Comparison of ENCODE assay signal across 7 mouse cellular contexts in genomic region chr2:173024938-173025337, GRCm38 (mm10). TPM values are rescaled to one million over a fixed set of nuclear protein-coding genes. Genes with fewer than 3 reads are reported as not detected.
A peak's percentile ranks its signal among the peaks of the same experiment; 100 is the strongest.
DNase-seq lines count a peak whose midpoint lies in the region; ATAC-seq and TF ChIP-seq lines count a peak whose summit lies in the region.

No protein-coding gene starts in this region.

- no peaks in the 10 kb centered on the region for H3K36me3 ChIP-seq in neural tube, embryonic 15.5 days
- peaks cover 69% of the 10 kb centered on the region for H3K36me3 ChIP-seq in heart, embryonic 10.5 days
- H3K36me3 ChIP-seq in liver, embryonic 14.5 days (replicated peaks; ENCODE audit: control insufficient read depth, insufficient read depth, low read depth) = peaks cover 75% of the 10 kb centered on the region

- TF ChIP-seq CTCF in liver, embryonic 14.5 days (IDR thresholded peaks at IDR 0.05; ENCODE audit: low read depth) = no peak

- H3K4me3 ChIP-seq in neural tube, embryonic 15.5 days (replicated peaks) = no peak overlapping the region
- peak overlapping the region; percentile 91 for H3K4me3 ChIP-seq in heart, embryonic 10.5 days
- peak overlapping the region; percentile 88 to 99 for H3K4me3 ChIP-seq in liver, embryonic 14.5 days (ENCODE audit: insufficient read depth in 1 of 2, low read depth in 2 of 2, low read length in 2 of 2)

- DNase-seq in neural tube, embryonic 10.5 days (ENCODE audit: extremely low spot score, low spot score) = peak; percentile 26
- DNase-seq in cerebellum, postnatal 25 days = peak; percentile 46 to 47
- no peak for DNase-seq in heart, embryonic 10.5 days (ENCODE audit: low spot score)
- no peak for DNase-seq in liver, embryonic 14.5 days (ENCODE audit: low read depth in 3 of 3, low spot score in 3 of 3)
- no peak for DNase-seq in left cerebral cortex, postnatal 36 days (ENCODE audit: low spot score in 2 of 2)
- no peak for DNase-seq in frontal cortex, adult 2 months (ENCODE audit: extremely low spot score in 1 of 2, low spot score in 1 of 2)

- WGBS in neural tube, embryonic 15.5 days = 24% methylated on average over 4 of the region's 4 CpGs
- WGBS in heart, embryonic 10.5 days = 22% methylated on average over 4 of the region's 4 CpGs
- WGBS in liver, embryonic 14.5 days (ENCODE audit: insufficient replicate concordance) = 47% methylated on average over 4 of the region's 4 CpGs

- no peak for ATAC-seq in neural tube, embryonic 15.5 days (ENCODE audit: low FRiP score)
- ATAC-seq in liver, embryonic 14.5 days (ENCODE audit: insufficient read depth) = no peak

- no peaks in the 10 kb centered on the region for H3K9me3 ChIP-seq in neural tube, embryonic 15.5 days (replicated peaks)
- H3K9me3 ChIP-seq in heart, embryonic 10.5 days = no peaks in the 10 kb centered on the region
- H3K9me3 ChIP-seq in liver, embryonic 14.5 days (ENCODE audit: control insufficient read depth, low read length) = no peaks in the 10 kb centered on the region

- H3K4me2 ChIP-seq in neural tube, embryonic 15.5 days = no peak overlapping the region; the same call in 1 of the 2 replicates
- H3K4me2 ChIP-seq in liver, embryonic 14.5 days (ENCODE audit: low read depth) = peak overlapping the region; percentile 77

- intact Hi-C loops in left cerebral cortex, postnatal 36 days (cut with DNase I) = loop anchor here (10.0 kb wide), 1 partner anchor 60 kb away; no protein-coding TSS in a partner anchor

- no peak overlapping the region for H3K9ac ChIP-seq in neural tube, embryonic 15.5 days (replicated peaks)
- peak overlapping the region; percentile 83 for H3K9ac ChIP-seq in liver, embryonic 14.5 days (replicated peaks)

- H3K27me3 ChIP-seq in neural tube, embryonic 15.5 days (replicated peaks) = peaks cover 11% of the 10 kb centered on the region
- peaks cover 9% of the 10 kb centered on the region for H3K27me3 ChIP-seq in heart, embryonic 10.5 days (ENCODE audit: insufficient read depth, poor library complexity, severe bottlenecking)
- no peaks in the 10 kb centered on the region for H3K27me3 ChIP-seq in liver, embryonic 14.5 days (ENCODE audit: control insufficient read depth, insufficient read depth, low read length)

- no peak overlapping the region for H3K27ac ChIP-seq in neural tube, embryonic 15.5 days (replicated peaks)
- H3K27ac ChIP-seq in heart, embryonic 10.5 days = peak overlapping the region; percentile 54
- H3K27ac ChIP-seq in liver, embryonic 14.5 days = peak overlapping the region; percentile 80

- no peak for TF ChIP-seq EP300 in liver, embryonic 14.5 days (IDR thresholded peaks at IDR 0.05; ENCODE audit: low read depth)

- peaks cover 61% of the 10 kb centered on the region for H3K4me1 ChIP-seq in neural tube, embryonic 15.5 days
- H3K4me1 ChIP-seq in heart, embryonic 10.5 days = peaks cover 81% of the 10 kb centered on the region
- H3K4me1 ChIP-seq in liver, embryonic 14.5 days (replicated peaks; ENCODE audit: control insufficient read depth in 2 of 2, insufficient read depth in 2 of 2, low read length in 1 of 2) = peaks cover 58 to 68% of the 10 kb centered on the region in 2 experiments

RNA-seq across cellular contexts. Expression of gene Rbm38, which starts 4.6 kb away (rescaled TPM):
- 11.5 and 22.7 TPM in 2 replicates for polyA plus RNA-seq in neural tube, embryonic 15.5 days (2015; fragmentation: Nextera tagmentation; extraction: Ambion mirVana)
- 156 and 188 TPM in 2 replicates for polyA plus RNA-seq in heart, embryonic 10.5 days (2016; fragmentation: Nextera tagmentation; extraction: Ambion mirVana)
- 274 and 315 TPM in 2 replicates for polyA plus RNA-seq in liver, embryonic 14.5 days (2012; rRNA removed)
- 270 and 320 TPM in 2 replicates for polyA plus RNA-seq in liver, embryonic 14.5 days (2014; fragmentation: Nextera tagmentation; extraction: Ambion mirVana)
- 1 to 10 TPM; 3.0 to 3.6 TPM for total RNA-seq in left cerebral cortex, postnatal 36 days (2021)
- 5.1 and 6.8 TPM in 2 replicates for polyA plus RNA-seq in frontal cortex, adult 2 months (2012; rRNA removed)

RNA-seq across cellular contexts. Expression of gene Rae1, which starts 25.0 kb away (rescaled TPM):
- polyA plus RNA-seq in neural tube, embryonic 15.5 days (2015; fragmentation: Nextera tagmentation; extraction: Ambion mirVana) = 109 and 117 TPM in 2 replicates
- 139 and 162 TPM in 2 replicates for polyA plus RNA-seq in heart, embryonic 10.5 days (2016; fragmentation: Nextera tagmentation; extraction: Ambion mirVana)
- 39.4 and 45.9 TPM in 2 replicates for polyA plus RNA-seq in liver, embryonic 14.5 days (2012; rRNA removed)
- polyA plus RNA-seq in liver, embryonic 14.5 days (2014; fragmentation: Nextera tagmentation; extraction: Ambion mirVana) = 65.3 and 71.1 TPM in 2 replicates
- 10 to 100 TPM; 57.9 to 58.8 TPM for total RNA-seq in left cerebral cortex, postnatal 36 days (2021)
- 69.7 and 82.4 TPM in 2 replicates for polyA plus RNA-seq in frontal cortex, adult 2 months (2012; rRNA removed)

RNA-seq across cellular contexts. Expression of gene Spo11, which starts 47.4 kb away (rescaled TPM):
- 0.44 and 1.1 TPM in 2 replicates for polyA plus RNA-seq in neural tube, embryonic 15.5 days (2015; fragmentation: Nextera tagmentation; extraction: Ambion mirVana)
- polyA plus RNA-seq in heart, embryonic 10.5 days (2016; fragmentation: Nextera tagmentation; extraction: Ambion mirVana) = 0.06 and 0.20 TPM in 2 replicates
- polyA plus RNA-seq in liver, embryonic 14.5 days (2012; rRNA removed) = 0.01 and 0.03 TPM in 2 replicates
- not detected in 2 replicates for polyA plus RNA-seq in liver, embryonic 14.5 days (2014; fragmentation: Nextera tagmentation; extraction: Ambion mirVana)
- under 1 TPM; 0.17 to 0.70 TPM for total RNA-seq in left cerebral cortex, postnatal 36 days (2021)
- 0.76 and 1.0 TPM in 2 replicates for polyA plus RNA-seq in frontal cortex, adult 2 months (2012; rRNA removed)

Comparison
In these comparisons a context has a peak if more than half of its experiments do, and no peak if none do; other contexts are left out.
1. DNase-seq: peak in neural tube, embryonic 10.5 days (single experiment) and cerebellum, postnatal 25 days (2 of 2); none in heart, embryonic 10.5 days (single experiment), liver, embryonic 14.5 days (0 of 3), left cerebral cortex, postnatal 36 days (0 of 2) and frontal cortex, adult 2 months (0 of 2).